Mouse (Mus musculus) thymus, postnatal 25 days (tissue): ENCODE measurements at regions not wholly inside any gene's neighbourhood (a gene's known extent, or its start where the extent isn't known, plus 50 kb on each side); places are given as distances from the start of the nearest gene placed in this dataset.

ENCODE experiments used
- DNase-seq: peaks from one replicate; pipeline ENCODE4 v3.0.0; 2022

DNA sequence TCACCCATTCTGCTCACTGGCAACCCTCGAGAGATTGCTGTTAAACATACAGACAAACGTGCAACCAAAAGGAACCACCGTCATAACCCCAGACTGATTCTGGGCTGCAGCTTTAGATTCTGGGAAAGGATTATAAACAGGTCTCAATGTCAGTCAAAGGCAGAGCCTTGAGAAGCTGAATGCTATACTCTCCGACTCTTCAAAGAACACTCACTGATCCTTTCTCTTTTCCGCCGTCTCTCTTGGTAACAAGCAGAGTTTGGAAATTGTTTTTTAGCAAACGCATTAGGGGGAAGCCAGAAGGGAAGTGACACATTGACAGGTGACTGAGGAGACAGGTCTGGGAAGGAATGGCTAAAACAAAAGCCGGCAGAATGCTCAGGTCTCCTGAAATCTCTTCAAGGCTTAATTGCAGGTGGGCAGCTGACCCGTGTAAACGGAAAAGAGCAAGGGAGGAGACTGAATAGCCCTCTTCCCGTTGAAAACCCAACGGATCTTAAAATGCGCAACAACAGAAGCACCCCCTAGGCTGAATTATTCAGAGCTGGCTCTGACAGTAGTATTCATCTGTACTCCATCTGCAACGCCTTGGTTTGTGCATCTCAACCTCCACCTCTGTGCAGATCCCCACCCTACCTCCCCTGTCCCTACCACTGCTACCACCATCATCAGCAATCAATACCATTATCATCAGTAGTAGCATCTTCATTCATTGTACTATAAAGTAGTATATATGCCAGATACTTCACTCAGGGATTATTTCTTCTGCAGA is 219.6 kb downstream of the Tmem38b start:
- DNase-seq: no peak

GRCm38 (mm10) chr4:54064331-54064730 is 238.5 kb downstream of the Tmem38b start:
- no peak for DNase-seq

DNA sequence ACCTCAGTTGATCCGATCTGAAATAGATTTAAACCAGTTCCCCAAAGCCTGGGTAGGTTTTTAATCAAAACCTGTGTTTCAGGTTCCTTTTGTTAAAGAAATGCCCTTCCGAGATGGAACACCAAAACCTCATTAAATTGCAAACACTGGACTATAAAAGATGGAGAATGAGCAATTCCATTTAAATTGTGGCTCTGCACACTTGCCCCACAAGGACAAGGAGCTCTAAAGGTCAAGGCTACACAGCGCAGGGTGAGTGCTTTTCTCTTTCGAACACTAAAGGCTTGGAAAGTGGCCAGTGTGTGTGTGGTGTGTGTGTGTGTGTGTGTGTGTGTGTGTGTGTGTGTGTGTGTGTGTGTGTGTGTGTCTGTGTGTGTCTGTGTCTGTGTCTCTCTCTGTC is 246.1 kb downstream of the Tmem38b start:
- DNase-seq: no peak

GRCm38 (mm10) chr4:54072482-54072881 is 246.6 kb downstream of the Tmem38b start:
- no peak for DNase-seq

GRCm38 (mm10) chr4:54072932-54073331 is 247.1 kb downstream of the Tmem38b start:
- DNase-seq: no peak

DNA sequence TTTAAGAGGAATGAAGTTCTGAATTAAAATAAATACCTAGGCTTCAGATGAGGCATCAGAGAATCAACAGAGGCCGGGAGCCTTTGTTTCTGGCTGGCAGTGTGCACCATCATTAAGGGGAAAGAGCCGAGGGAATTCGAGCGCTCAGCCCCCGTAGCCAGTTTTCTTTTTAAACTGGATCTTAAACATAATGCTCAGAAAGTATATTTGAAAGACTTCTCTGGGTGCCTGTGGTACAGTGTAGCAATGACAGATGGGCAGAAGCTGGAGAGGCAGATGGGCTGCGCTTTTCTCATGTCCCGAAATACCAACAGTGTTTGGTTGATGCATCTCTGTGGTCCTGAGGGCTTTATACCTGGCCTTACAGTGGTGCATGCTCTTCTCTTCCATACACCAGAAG is 247.6 kb downstream of the Tmem38b start:
- no peak for DNase-seq

- no peak for DNase-seq
Observed at GRCm38 (mm10) chr4:54074226-54074625, 248.4 kb downstream of the Tmem38b start.

- no peak for DNase-seq
Observed at GRCm38 (mm10) chr4:54080526-54080925, 254.7 kb downstream of the Tmem38b start.

GRCm38 (mm10) chr4:54081411-54081810 is 255.6 kb downstream of the Tmem38b start:
- no peak for DNase-seq

DNA sequence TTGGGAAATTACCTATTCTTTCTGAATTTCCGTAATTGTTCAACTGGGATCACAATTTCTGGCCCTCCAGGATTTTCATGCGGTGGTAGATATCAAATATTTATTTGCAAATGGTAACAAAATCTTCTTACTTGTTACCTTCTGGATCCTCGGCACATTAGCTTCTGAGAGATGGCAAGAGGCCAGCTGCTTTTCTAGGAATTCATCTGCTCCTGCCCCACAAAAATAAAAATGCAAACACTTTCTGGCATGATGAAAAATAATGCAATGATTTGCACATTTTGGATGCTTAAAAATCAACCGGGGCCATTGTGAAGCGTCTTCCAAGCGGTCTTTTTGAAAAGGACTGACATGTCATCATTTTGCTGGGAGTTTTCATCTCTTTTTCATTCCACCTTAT is 258.9 kb downstream of the Tmem38b start:
- DNase-seq: no peak

DNA sequence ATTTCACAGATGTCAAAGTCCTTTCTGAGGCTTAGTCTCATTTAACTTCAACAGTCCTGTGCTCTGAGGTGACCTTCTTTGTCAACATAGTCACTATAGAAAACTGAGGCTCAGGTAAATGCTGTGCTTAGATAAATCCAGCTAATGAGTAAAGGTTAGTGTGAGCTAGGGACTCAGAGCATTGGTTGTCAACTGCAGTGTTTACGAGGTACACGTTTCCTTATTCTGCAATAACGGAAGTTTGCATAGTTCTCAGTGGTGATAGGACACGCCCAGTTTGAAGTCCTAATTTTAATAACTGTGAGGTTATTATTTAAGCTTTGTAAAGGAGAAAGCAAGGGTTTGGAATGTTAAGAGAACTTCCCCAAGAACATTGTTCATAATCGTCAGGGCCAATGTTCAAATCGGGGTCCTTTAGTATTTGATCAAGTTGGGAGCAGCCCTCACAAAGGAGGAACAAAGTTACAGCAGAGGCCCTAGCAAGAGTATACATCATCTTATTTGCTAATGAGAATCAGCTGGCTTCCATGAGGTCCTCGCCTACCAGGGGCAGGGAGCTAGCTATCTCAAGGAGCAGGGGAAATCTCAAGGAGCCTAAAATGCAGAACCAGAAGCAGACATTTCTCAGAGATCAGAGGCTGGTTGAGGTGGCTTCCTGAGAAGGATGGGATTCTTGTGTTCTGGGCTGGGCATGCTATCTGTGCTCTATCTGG is 268.6 kb downstream of the Tmem38b start:
- DNase-seq: no peak

DNA sequence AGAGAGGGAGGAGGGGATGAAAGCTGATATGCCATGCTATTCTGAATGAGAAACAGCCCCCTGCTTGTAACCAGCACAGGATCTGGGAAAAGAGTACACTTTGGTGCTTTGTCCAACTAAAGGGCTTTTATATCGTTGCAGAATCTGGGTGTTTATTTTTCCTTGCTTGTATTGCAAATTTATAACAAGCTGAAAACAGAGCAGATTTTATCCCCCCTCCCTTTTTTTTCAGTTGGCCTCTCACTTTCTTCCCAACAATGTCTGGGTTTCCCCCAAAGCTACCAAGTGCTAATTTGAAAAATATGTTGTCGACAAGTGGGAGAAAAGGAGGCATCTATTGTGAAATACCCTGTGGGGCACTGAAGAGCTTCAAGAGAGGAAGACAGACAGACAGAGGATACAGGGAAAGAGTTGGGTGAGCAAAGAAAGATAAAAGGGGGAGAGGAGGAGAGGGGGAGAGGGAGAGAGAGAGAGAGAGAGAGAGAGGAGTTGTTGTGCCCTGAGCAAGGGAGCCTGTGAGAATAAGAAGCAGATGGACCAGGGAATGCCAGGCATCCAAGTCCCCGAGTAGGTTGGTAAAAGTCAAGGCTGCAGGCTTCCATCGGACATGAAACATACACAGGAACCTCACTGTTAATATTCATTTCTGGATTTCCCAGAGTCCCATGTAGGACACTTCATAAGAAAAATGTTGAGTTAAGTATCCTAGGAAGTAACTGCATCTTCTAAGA is 269.5 kb downstream of the Tmem38b start:
- no peak for DNase-seq

DNA sequence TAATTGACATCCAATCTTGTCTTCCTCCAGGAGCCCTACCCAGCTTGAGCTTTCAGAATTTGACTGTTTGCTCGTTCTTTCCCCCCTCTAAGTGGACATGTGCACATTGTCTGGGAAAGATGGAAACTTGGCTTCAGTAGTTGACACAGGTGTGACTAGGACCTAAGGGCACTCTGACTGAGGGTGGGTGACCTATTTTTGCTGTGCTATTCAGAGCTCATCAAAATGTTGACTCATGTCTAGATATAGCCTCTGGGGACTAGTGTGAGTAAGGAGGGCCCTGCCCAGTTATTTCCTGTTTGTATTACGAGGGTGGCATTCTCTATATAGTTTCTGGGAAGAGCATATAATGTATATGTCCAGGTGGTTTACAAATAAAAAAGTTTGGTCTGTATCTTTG is 271.7 kb downstream of the Tmem38b start:
- DNase-seq: no peak

GRCm38 (mm10) chr4:54100282-54100681 is 274.4 kb downstream of the Tmem38b start:
- no peak for DNase-seq

- no peak for DNase-seq
Observed at GRCm38 (mm10) chr4:54106976-54107375, 281.1 kb downstream of the Tmem38b start.

GRCm38 (mm10) chr4:54116310-54116709 is 290.5 kb downstream of the Tmem38b start:
- DNase-seq: no peak

DNA sequence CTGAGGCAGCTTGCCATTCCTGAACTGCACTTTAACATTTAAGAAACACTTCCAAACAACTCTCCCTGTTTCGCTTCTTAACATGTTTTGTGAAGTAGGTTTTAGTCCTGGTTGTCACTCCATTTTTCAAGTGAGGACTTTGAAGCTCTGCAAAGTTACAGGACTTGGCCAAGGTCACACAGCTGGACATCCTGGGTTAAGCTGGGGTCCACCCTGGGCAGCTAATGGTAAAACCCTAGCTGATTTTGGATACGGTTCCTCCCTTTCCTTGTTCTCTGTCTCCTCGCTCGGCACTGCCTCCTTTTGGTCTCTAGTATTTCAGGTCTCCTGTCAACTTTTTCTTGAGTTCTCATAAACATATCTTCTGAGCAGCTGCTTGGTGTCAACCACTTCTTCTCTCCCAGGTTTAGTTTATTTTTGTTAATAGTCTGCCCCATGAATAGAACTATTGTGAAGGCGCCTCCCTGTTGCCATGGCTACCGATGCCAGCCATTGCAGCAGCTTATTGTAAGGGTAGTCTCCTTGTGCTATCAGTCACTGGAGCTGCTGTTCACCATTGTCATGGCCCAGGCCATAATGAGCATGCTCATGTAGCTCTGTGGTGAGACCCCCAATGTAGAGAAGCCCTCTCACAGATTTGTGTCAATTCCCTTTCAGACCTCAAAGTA is 292.5 kb downstream of the Tmem38b start:
- DNase-seq: no peak

GRCm38 (mm10) chr4:54128717-54129698 is 303.2 kb downstream of the Tmem38b start:
- no peak for DNase-seq

GRCm38 (mm10) chr4:54156146-54156545 is 330.3 kb downstream of the Tmem38b start:
- DNase-seq: no peak

DNA sequence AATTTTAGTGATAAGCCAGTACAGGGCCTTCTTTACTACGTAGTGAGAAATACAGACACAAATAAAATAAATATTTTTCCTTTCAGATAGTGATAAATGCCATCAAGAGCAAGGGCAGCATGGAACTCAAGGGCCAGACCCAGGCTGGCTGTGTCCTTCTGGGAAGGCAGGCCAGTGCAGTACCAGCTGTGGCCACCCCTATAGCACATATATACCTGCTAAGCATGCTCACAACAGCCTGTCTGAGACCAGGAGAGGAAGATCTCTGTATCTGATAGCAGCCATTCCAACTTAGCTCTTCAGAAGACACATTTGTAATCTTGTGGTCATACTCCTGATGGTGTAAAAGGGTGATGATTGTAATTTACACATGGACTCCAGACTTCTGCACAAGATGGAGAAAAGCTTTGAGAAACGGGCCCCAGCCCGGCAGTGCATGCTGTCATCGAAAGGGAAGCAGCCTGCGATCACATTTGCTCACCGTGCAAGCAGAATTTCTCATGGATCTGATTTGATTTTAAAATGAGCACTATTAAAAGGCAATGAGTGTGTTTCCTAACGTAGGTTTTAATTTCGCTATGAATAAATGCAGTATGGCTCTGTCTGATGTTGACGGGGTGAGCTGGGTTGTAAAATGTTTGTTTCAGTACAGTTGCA is 335.6 kb downstream of the Tmem38b start:
- no peak for DNase-seq

GRCm38 (mm10) chr4:54162308-54162707 is 336.5 kb downstream of the Tmem38b start:
- DNase-seq: no peak
